Mouse (Mus musculus): ENCODE measurements around the gene Sms.

The Sms gene

GRCm38 (mm10) chrX:157449000-157449399 is 43.1 kb downstream of the Sms start:
- DNase-seq (ENCODE audit: low read depth): no peak

- DNase-seq (ENCODE audit: low read depth): no peak
Measured at GRCm38 (mm10) chrX:157447431-157447830, 44.7 kb downstream of the Sms start.

GRCm38 (mm10) chrX:157434768-157435167 is 57.3 kb downstream of the Sms start:
- DNase-seq (ENCODE audit: low read depth): peak; percentile 17

- DNase-seq (ENCODE audit: low read depth): no peak
Measured at GRCm38 (mm10) chrX:157419451-157419850, 72.6 kb downstream of the Sms start.

- DNase-seq (ENCODE audit: low read depth): no peak
Measured at GRCm38 (mm10) chrX:157415212-157415611, 76.9 kb downstream of the Sms start, which contains the start of gene Phex. Gene Phex (minus strand): TSS chrX:157415312.

- no peak for DNase-seq (ENCODE audit: low read depth)
Measured at GRCm38 (mm10) chrX:157404919-157405318, 87.2 kb downstream of the Sms start.
